Mouse (Mus musculus): ENCODE measurements around the gene Dtnb. TPM values are rescaled to one million over a fixed set of nuclear protein-coding genes. Genes with fewer than 3 reads are reported as not detected.

The Dtnb gene
- polyA plus RNA-seq, 1 experiment from 2014 or later: 18.8 TPM

GRCm38 (mm10) chr12:3548582-3549211 lies 23.5 kb upstream of the Dtnb start:
- H3K4me2 ChIP-seq (replicated peaks; ENCODE audit: low read depth, low read length): no peak overlapping the region
- no peaks in the 10 kb centered on the region for H3K27me3 ChIP-seq (replicated peaks; ENCODE audit: insufficient read depth, low read length)
- no peaks in the 10 kb centered on the region for H3K9me3 ChIP-seq (ENCODE audit: low read length)
- no peaks in the 10 kb centered on the region for H3K36me3 ChIP-seq (ENCODE audit: insufficient read depth, low read length)
- no peak for TF ChIP-seq EP300 (IDR thresholded peaks at IDR 0.05)
- no peak for TF ChIP-seq CTCF (IDR thresholded peaks at IDR 0.05)
- no peak overlapping the region for H3K4me3 ChIP-seq (ENCODE audit: low read depth, low read length)
- no peak overlapping the region for H3K27ac ChIP-seq (ENCODE audit: low read length)
- WGBS: 33% methylated on average over 5 of the region's 5 CpGs
- ATAC-seq (peak; percentile 35; the same call in 1 of the 2 replicates), DNase-seq (ENCODE audit: low spot score) (no peak)
- H3K9ac ChIP-seq (replicated peaks; ENCODE audit: low read depth): no peak overlapping the region
- H3K4me1 ChIP-seq (ENCODE audit: insufficient read depth, low read depth, low read length): no peaks in the 10 kb centered on the region

- H3K9me3 ChIP-seq (ENCODE audit: low read length): no peaks in the 10 kb centered on the region
- DNase-seq (ENCODE audit: low spot score): peak; percentile 17
- no peak overlapping the region for H3K27ac ChIP-seq (ENCODE audit: low read length)
- no peak for TF ChIP-seq EP300 (IDR thresholded peaks at IDR 0.05)
- TF ChIP-seq CTCF (IDR thresholded peaks at IDR 0.05): peak; percentile 58
- H3K4me3 ChIP-seq (ENCODE audit: low read depth, low read length): no peak overlapping the region
- no peaks in the 10 kb centered on the region for H3K36me3 ChIP-seq (ENCODE audit: insufficient read depth, low read length)
- 0 out of 2 replicates have a peak overlapping the region, but pooled peaks have one; percentile 11 for H3K4me2 ChIP-seq (replicated peaks; ENCODE audit: low read depth, low read length)
- H3K9ac ChIP-seq (replicated peaks; ENCODE audit: low read depth): no peak overlapping the region
- WGBS: 16% methylated on average over 13 of the region's 13 CpGs
- peak; percentile 23; the same call in 1 of the 2 replicates for ATAC-seq
- H3K4me1 ChIP-seq (ENCODE audit: insufficient read depth, low read depth, low read length): no peaks in the 10 kb centered on the region
- H3K27me3 ChIP-seq (replicated peaks; ENCODE audit: insufficient read depth, low read length): no peaks in the 10 kb centered on the region
Observed at GRCm38 (mm10) chr12:3550280-3550679, 21.9 kb upstream of the Dtnb start.

DNA sequence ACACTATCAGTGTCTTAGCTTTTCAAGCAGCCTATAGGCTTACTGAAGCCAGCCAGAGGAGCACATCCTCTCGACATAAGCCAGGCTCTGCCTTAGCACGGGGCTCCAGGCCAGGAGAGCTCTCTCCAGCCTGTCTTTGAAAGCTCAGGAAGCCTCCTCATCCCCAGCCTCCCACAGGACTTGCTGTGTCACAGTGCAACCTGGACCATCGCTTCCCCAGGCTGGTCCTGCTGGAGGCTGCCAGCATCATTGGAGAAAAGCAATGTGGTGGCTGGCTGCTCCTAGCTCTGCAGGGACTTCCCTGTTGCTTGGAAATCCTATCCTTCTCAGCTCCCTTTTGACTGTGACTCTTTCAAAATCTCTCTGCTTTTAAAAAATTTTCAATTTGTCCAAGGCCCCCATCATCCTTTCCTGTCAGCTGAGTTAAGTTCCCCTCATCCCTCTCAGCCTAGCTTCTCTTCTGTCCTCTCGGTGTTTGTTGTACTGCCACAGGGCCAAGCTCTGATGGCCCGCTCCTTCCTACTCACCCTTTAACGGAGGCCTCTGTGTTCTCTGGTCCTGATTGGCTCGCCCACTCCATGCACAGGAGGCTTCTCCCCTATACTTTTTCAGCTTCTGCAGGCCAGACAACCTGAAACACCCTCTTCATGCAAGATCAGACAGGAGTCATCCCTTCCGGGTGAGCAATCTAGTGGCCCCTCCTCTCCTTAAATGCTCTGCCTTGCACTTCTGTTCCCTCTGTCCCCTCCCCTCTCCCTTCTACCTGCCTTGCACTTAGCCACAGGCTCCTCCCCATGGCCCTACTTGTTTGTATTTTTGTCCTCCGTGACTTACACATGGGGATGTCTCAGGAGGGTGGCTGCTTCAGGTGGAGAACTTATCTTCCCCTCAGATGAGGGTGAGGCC lies 14.5 kb upstream of the Dtnb start:
- H3K4me3 ChIP-seq (ENCODE audit: low read depth, low read length): no peak overlapping the region
- no peaks in the 10 kb centered on the region for H3K4me1 ChIP-seq (ENCODE audit: insufficient read depth, low read depth, low read length)
- H3K4me2 ChIP-seq (replicated peaks; ENCODE audit: low read depth, low read length): no peak overlapping the region
- H3K9ac ChIP-seq (replicated peaks; ENCODE audit: low read depth): no peak overlapping the region
- H3K27ac ChIP-seq (ENCODE audit: low read length): no peak overlapping the region
- H3K9me3 ChIP-seq (ENCODE audit: low read length): no peaks in the 10 kb centered on the region
- no peaks in the 10 kb centered on the region for H3K36me3 ChIP-seq (ENCODE audit: insufficient read depth, low read length)
- H3K27me3 ChIP-seq (replicated peaks; ENCODE audit: insufficient read depth, low read length): no peaks in the 10 kb centered on the region
- no peak for ATAC-seq
- WGBS: 55% methylated on average over 9 of the region's 9 CpGs
- no peak for DNase-seq (ENCODE audit: low spot score)
- no peak for TF ChIP-seq CTCF (IDR thresholded peaks at IDR 0.05)
- TF ChIP-seq EP300 (IDR thresholded peaks at IDR 0.05): no peak

- Histone ChIP-seq H3K36me3 (ENCODE audit: insufficient read depth, low read length) (no peaks in the 10 kb centered on the region), H3K9me3 (ENCODE audit: low read length) (no peaks in the 10 kb centered on the region), H3K27me3 (replicated peaks; ENCODE audit: insufficient read depth, low read length) (no peaks in the 10 kb centered on the region), H3K4me1 (ENCODE audit: insufficient read depth, low read depth, low read length) (no peaks in the 10 kb centered on the region), H3K4me3 (ENCODE audit: low read depth, low read length) (no peak overlapping the region), H3K27ac (ENCODE audit: low read length) (no peak overlapping the region), H3K9ac (replicated peaks; ENCODE audit: low read depth) (no peak overlapping the region), H3K4me2 (replicated peaks; ENCODE audit: low read depth, low read length) (no peak overlapping the region)
- WGBS: 20% methylated on average over 1 of the region's 1 CpGs
- no peak for TF ChIP-seq EP300 (IDR thresholded peaks at IDR 0.05)
- peak; percentile 70 for TF ChIP-seq CTCF (IDR thresholded peaks at IDR 0.05)
- ATAC-seq (peak; percentile 54), DNase-seq (ENCODE audit: low spot score) (peak; percentile 73)
Observed at GRCm38 (mm10) chr12:3560596-3560995, 11.6 kb upstream of the Dtnb start.

DNA sequence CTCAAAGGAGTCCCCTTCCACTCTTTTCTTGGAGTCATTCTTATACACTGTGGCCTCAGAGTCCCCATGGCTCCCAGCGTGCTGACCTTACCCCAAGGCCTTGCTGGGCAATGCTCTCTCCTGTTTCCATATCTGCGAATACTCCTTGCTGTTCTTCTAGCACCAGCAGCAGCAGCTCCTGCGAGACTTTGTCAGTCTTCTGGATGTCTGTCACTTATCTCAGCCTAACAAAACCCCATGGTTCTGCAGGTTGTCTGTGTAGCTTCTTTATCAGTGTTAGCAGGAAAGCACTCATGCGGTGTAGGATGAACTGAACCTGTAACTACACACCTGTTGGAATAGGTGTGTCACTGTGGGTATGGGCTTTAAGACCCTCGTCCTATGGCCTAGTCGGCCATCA lies 11.1 kb upstream of the Dtnb start:
- DNase-seq (ENCODE audit: low spot score): no peak
- Histone ChIP-seq H3K9ac (replicated peaks; ENCODE audit: low read depth) (no peak overlapping the region), H3K36me3 (ENCODE audit: insufficient read depth, low read length) (no peaks in the 10 kb centered on the region), H3K27ac (ENCODE audit: low read length) (no peak overlapping the region), H3K4me1 (ENCODE audit: insufficient read depth, low read depth, low read length) (no peaks in the 10 kb centered on the region), H3K27me3 (replicated peaks; ENCODE audit: insufficient read depth, low read length) (no peaks in the 10 kb centered on the region), H3K9me3 (ENCODE audit: low read length) (no peaks in the 10 kb centered on the region), H3K4me3 (ENCODE audit: low read depth, low read length) (no peak overlapping the region), H3K4me2 (replicated peaks; ENCODE audit: low read depth, low read length) (no peak overlapping the region)
- TF ChIP-seq CTCF (IDR thresholded peaks at IDR 0.05) (no peak), EP300 (IDR thresholded peaks at IDR 0.05) (no peak)
- ATAC-seq: no peak
- 79% methylated on average over 6 of the region's 6 CpGs for WGBS

DNA sequence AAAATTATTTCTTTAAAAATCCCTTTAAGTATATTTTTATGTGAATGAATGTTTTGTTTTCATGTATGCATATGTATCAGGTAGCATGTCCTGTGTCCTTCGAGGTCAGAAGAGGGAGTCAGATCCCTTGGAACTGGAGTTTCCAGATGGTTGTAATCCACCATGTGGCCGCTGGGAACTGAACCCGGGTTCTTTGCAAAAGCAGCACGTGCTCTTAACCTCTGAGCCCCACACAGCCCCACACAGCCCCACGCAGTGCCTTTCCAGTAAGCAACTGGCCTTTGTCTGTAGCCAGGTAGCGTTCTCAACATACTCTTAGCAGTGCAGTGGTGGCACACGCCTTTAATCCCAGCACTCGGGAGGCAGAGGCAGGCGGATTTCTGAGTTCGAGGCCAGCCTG lies 9.4 kb upstream of the Dtnb start:
- DNase-seq (ENCODE audit: low spot score) (no peak), ATAC-seq (no peak)
- Histone ChIP-seq H3K9ac (replicated peaks; ENCODE audit: low read depth) (no peak overlapping the region), H3K4me2 (replicated peaks; ENCODE audit: low read depth, low read length) (no peak overlapping the region), H3K27ac (ENCODE audit: low read length) (no peak overlapping the region), H3K9me3 (ENCODE audit: low read length) (no peaks in the 10 kb centered on the region), H3K27me3 (replicated peaks; ENCODE audit: insufficient read depth, low read length) (no peaks in the 10 kb centered on the region), H3K4me1 (ENCODE audit: insufficient read depth, low read depth, low read length) (no peaks in the 10 kb centered on the region), H3K36me3 (ENCODE audit: insufficient read depth, low read length) (no peaks in the 10 kb centered on the region), H3K4me3 (ENCODE audit: low read depth, low read length) (no peak overlapping the region)
- TF ChIP-seq EP300 (IDR thresholded peaks at IDR 0.05) (no peak), CTCF (IDR thresholded peaks at IDR 0.05) (no peak)
- WGBS: 89% methylated on average over 10 of the region's 10 CpGs

Data from lung, postnatal 0 days (tissue).